Mouse (Mus musculus): ENCODE results near the gene Nat8f5. TPM values are rescaled to one million over a fixed set of nuclear protein-coding genes. Genes with fewer than 3 reads are reported as not detected.
"Not testable (repeated sequence)": the region's sequence is repeated elsewhere in the genome, so short reads cannot be mapped to it uniquely, and the experiment has no call there.

Gene Nat8f5
- polyA plus RNA-seq, 1 experiment from 2014 or later: not detected

DNA sequence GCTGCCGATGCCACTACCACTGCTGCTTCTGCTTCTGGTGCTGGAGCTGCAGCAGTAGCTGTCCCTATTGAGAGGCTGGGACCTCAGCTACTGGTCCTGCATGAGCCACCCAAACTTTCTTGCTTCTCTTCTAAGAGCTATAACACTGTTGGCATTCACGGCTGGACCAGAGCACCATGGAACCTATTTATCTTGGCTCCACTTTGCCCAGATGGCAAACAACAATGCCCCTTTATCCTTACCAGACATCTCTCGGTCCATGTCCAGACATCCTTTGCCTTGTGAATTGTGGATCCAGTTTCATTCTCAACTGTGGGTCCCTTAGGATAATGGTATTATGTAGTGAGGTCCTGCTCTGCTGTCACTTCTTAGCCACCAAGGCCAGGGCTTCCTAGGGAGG, 40.5 kb upstream of the Nat8f5 start:
- Histone ChIP-seq H3K36me3 (ENCODE audit: control insufficient read depth, insufficient read depth, low read length) (no peaks in the 10 kb centered on the region), H3K27ac (ENCODE audit: low read length) (no peak overlapping the region), H3K4me3 (replicated peaks; ENCODE audit: low read length) (no peak overlapping the region), H3K27me3 (ENCODE audit: control insufficient read depth, insufficient read depth, low read length) (no peaks in the 10 kb centered on the region), H3K4me1 (ENCODE audit: control insufficient read depth, insufficient read depth, low read length) (no peaks in the 10 kb centered on the region), H3K4me2 (ENCODE audit: low read depth, low read length) (no peak overlapping the region), H3K9me3 (replicated peaks; ENCODE audit: control insufficient read depth, low read length) (no peaks in the 10 kb centered on the region), H3K9ac (ENCODE audit: low read length) (no peak overlapping the region)
- WGBS: 77% methylated on average over 3 of the region's 3 CpGs
- no peak for ATAC-seq (ENCODE audit: insufficient read depth, low FRiP score)

DNA sequence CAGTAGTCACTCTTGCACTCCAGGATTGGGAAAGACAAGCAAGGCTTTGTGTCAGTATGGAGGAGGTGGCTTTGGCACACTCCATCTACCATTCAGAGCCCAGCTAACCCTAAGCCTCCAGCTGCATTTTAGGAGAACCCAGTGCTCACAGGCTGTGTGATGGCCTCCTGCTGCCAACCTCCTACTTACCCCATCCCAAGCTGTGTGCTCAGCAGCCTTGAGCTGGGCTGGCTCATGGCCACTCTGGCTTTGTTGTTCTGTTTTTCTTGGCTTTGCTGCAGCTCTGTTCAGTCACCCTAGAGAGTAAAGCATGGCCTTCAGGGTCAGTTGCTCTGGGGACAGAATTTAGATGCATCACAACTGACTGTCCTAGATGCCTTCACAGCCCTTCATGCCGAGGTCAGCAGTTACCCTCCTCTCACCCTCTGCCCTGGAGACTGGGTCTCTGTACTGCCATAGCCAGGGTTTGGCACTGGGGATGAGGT, 35.5 kb upstream of the Nat8f5 start:
- H3K36me3 ChIP-seq (ENCODE audit: control insufficient read depth, insufficient read depth, low read length): no peaks in the 10 kb centered on the region
- H3K27me3 ChIP-seq (ENCODE audit: control insufficient read depth, insufficient read depth, low read length): no peaks in the 10 kb centered on the region
- no peak for ATAC-seq (ENCODE audit: insufficient read depth, low FRiP score)
- no peaks in the 10 kb centered on the region for H3K4me1 ChIP-seq (ENCODE audit: control insufficient read depth, insufficient read depth, low read length)
- 77% methylated on average over 1 of the region's 1 CpGs for WGBS
- no peaks in the 10 kb centered on the region for H3K9me3 ChIP-seq (replicated peaks; ENCODE audit: control insufficient read depth, low read length)
- H3K4me2 ChIP-seq (ENCODE audit: low read depth, low read length): no peak overlapping the region
- H3K4me3 ChIP-seq (replicated peaks; ENCODE audit: low read length): no peak overlapping the region
- H3K9ac ChIP-seq (ENCODE audit: low read length): no peak overlapping the region
- H3K27ac ChIP-seq (ENCODE audit: low read length): no peak overlapping the region

DNA sequence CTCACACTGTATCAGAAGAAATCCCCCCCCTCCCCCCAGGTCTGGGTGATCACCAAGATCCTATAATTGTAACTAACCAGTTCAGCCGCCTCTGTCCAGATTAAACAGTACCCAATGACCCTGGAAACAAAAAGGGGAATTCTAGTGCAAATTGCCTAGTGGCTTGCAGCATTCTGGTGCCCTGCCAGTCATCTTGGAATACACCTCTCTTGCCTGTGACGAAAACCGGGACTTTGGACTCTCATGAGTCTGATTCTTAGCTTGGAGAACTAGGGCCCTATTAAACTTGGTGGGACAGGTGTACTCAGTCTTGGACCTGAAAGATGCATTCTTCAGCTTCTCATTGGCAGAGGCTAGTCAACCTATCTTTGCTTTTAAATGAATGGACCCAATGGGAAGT, 32.7 kb upstream of the Nat8f5 start:
- Histone ChIP-seq H3K9me3 (replicated peaks; ENCODE audit: control insufficient read depth, low read length) (no peaks in the 10 kb centered on the region), H3K4me3 (replicated peaks; ENCODE audit: low read length) (no peak overlapping the region), H3K27me3 (ENCODE audit: control insufficient read depth, insufficient read depth, low read length) (no peaks in the 10 kb centered on the region), H3K9ac (ENCODE audit: low read length) (no peak overlapping the region), H3K36me3 (ENCODE audit: control insufficient read depth, insufficient read depth, low read length) (no peaks in the 10 kb centered on the region), H3K4me1 (ENCODE audit: control insufficient read depth, insufficient read depth, low read length) (no peaks in the 10 kb centered on the region), H3K4me2 (ENCODE audit: low read depth, low read length) (no peak overlapping the region), H3K27ac (ENCODE audit: low read length) (no peak overlapping the region)
- no peak for ATAC-seq (ENCODE audit: insufficient read depth, low FRiP score)
- WGBS: 70% methylated on average over 3 of the region's 3 CpGs

- no peak overlapping the region for H3K4me2 ChIP-seq (ENCODE audit: low read depth, low read length)
- no peak for ATAC-seq (ENCODE audit: insufficient read depth, low FRiP score)
- no peak overlapping the region for H3K9ac ChIP-seq (ENCODE audit: low read length)
- 82% methylated on average over 7 of the region's 7 CpGs for WGBS
- H3K27ac ChIP-seq (ENCODE audit: low read length): no peak overlapping the region
- H3K27me3 ChIP-seq (ENCODE audit: control insufficient read depth, insufficient read depth, low read length): no peaks in the 10 kb centered on the region
- no peak overlapping the region for H3K4me3 ChIP-seq (replicated peaks; ENCODE audit: low read length)
- no peaks in the 10 kb centered on the region for H3K36me3 ChIP-seq (ENCODE audit: control insufficient read depth, insufficient read depth, low read length)
- no peaks in the 10 kb centered on the region for H3K9me3 ChIP-seq (replicated peaks; ENCODE audit: control insufficient read depth, low read length)
- H3K4me1 ChIP-seq (ENCODE audit: control insufficient read depth, insufficient read depth, low read length): no peaks in the 10 kb centered on the region
Observed at GRCm38 (mm10) chr6:85851062-85851773, 30.4 kb upstream of the Nat8f5 start.

GRCm38 (mm10) chr6:85849240-85849639, 28.5 kb upstream of the Nat8f5 start:
- no peaks in the 10 kb centered on the region for H3K4me1 ChIP-seq (ENCODE audit: control insufficient read depth, insufficient read depth, low read length)
- no peak for ATAC-seq (ENCODE audit: insufficient read depth, low FRiP score)
- WGBS: 32% methylated on average over 2 of the region's 2 CpGs
- H3K27ac ChIP-seq (ENCODE audit: low read length): no peak overlapping the region
- no peak overlapping the region for H3K9ac ChIP-seq (ENCODE audit: low read length)
- no peak overlapping the region for H3K4me2 ChIP-seq (ENCODE audit: low read depth, low read length)
- H3K27me3 ChIP-seq (ENCODE audit: control insufficient read depth, insufficient read depth, low read length): no peaks in the 10 kb centered on the region
- H3K36me3 ChIP-seq (ENCODE audit: control insufficient read depth, insufficient read depth, low read length): no peaks in the 10 kb centered on the region
- H3K4me3 ChIP-seq (replicated peaks; ENCODE audit: low read length): no peak overlapping the region
- H3K9me3 ChIP-seq (replicated peaks; ENCODE audit: control insufficient read depth, low read length): no peaks in the 10 kb centered on the region

- no peaks in the 10 kb centered on the region for H3K9me3 ChIP-seq (replicated peaks; ENCODE audit: control insufficient read depth, low read length)
- ATAC-seq (ENCODE audit: insufficient read depth, low FRiP score): no peak
- no peak overlapping the region for H3K9ac ChIP-seq (ENCODE audit: low read length)
- no peak overlapping the region for H3K4me2 ChIP-seq (ENCODE audit: low read depth, low read length)
- no peaks in the 10 kb centered on the region for H3K36me3 ChIP-seq (ENCODE audit: control insufficient read depth, insufficient read depth, low read length)
- no peaks in the 10 kb centered on the region for H3K4me1 ChIP-seq (ENCODE audit: control insufficient read depth, insufficient read depth, low read length)
- H3K27ac ChIP-seq (ENCODE audit: low read length): no peak overlapping the region
- 88% methylated on average over 4 of the region's 4 CpGs for WGBS
- no peaks in the 10 kb centered on the region for H3K27me3 ChIP-seq (ENCODE audit: control insufficient read depth, insufficient read depth, low read length)
- no peak overlapping the region for H3K4me3 ChIP-seq (replicated peaks; ENCODE audit: low read length)
Observed at GRCm38 (mm10) chr6:85848140-85848539, 27.4 kb upstream of the Nat8f5 start.

- WGBS: 26% methylated on average over 1 of the region's 1 CpGs
- Histone ChIP-seq H3K36me3 (ENCODE audit: control insufficient read depth, insufficient read depth, low read length) (no peaks in the 10 kb centered on the region), H3K27ac (ENCODE audit: low read length) (no peak overlapping the region), H3K9me3 (replicated peaks; ENCODE audit: control insufficient read depth, low read length) (no peaks in the 10 kb centered on the region), H3K27me3 (ENCODE audit: control insufficient read depth, insufficient read depth, low read length) (no peaks in the 10 kb centered on the region), H3K4me3 (replicated peaks; ENCODE audit: low read length) (no peak overlapping the region), H3K4me2 (ENCODE audit: low read depth, low read length) (no peak overlapping the region), H3K4me1 (ENCODE audit: control insufficient read depth, insufficient read depth, low read length) (no peaks in the 10 kb centered on the region), H3K9ac (ENCODE audit: low read length) (no peak overlapping the region)
- no peak for ATAC-seq (ENCODE audit: insufficient read depth, low FRiP score)
Observed at GRCm38 (mm10) chr6:85846921-85847320, 26.1 kb upstream of the Nat8f5 start.

DNA sequence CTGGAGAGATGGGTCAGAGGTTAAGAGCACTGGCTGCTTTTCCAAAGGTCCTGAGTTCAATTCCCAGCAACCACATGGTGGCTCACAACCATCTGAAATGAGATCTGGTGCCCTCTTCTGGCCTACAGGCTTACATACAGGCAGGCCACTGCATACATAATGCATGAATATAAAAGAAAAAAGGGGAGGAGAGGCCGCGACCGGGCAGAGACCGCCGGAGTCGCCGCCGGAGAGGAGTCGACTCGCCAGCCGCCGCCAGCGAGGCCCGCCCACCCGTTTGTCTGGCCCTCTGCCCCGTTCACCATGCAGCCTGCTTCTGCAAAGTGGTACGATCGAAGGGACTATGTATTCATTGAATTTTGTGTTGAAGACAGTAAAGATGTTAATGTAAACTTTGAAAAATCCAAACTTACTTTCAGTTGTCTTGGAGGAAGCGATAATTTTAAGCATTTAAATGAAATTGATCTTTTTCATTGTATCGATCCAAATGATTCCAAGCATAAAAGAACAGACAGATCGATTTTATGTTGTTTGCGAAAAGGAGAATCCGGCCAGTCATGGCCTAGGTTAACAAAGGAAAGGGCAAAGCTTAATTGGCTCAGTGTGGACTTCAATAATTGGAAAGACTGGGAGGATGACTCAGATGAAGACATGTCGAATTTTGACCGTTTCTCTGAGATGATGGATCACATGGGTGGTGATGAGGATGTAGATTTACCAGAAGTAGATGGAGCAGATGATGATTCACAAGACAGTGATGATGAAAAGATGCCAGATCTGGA, 23.1 kb upstream of the Nat8f5 start:
- not testable (repeated sequence) for H3K9ac ChIP-seq (ENCODE audit: low read length); H3K4me2 ChIP-seq (ENCODE audit: low read depth, low read length); H3K4me3 ChIP-seq (replicated peaks; ENCODE audit: low read length); H3K4me1 ChIP-seq (ENCODE audit: control insufficient read depth, insufficient read depth, low read length); ATAC-seq (ENCODE audit: insufficient read depth, low FRiP score); H3K9me3 ChIP-seq (replicated peaks; ENCODE audit: control insufficient read depth, low read length); H3K36me3 ChIP-seq (ENCODE audit: control insufficient read depth, insufficient read depth, low read length); H3K27me3 ChIP-seq (ENCODE audit: control insufficient read depth, insufficient read depth, low read length); H3K27ac ChIP-seq (ENCODE audit: low read length)
- WGBS: 68% methylated on average over 25 of the region's 25 CpGs

DNA sequence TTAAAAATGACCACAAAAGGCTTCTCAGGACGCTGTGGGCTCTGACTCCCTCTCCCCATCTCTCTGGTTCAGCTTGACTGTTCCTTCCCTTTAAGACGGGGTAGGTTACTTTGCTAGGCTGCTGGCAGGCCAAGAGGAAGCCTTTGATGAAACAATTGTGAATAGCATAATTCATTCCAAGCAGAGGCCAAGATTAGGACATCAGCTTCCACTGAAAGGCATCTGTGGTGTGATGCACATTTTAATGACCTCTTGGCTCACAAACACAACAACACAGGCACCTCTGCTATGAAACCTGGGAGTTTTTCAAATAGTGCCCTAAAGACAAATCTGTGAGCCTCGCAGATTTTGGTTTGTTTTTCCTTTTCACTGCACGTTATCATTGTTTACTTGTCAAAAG, 19.2 kb upstream of the Nat8f5 start:
- ATAC-seq (ENCODE audit: insufficient read depth, low FRiP score): no peak
- H3K4me3 ChIP-seq (replicated peaks; ENCODE audit: low read length): no peak overlapping the region
- no peaks in the 10 kb centered on the region for H3K4me1 ChIP-seq (ENCODE audit: control insufficient read depth, insufficient read depth, low read length)
- no peaks in the 10 kb centered on the region for H3K9me3 ChIP-seq (replicated peaks; ENCODE audit: control insufficient read depth, low read length)
- no peak overlapping the region for H3K27ac ChIP-seq (ENCODE audit: low read length)
- 46% methylated on average over 4 of the region's 4 CpGs for WGBS
- H3K36me3 ChIP-seq (ENCODE audit: control insufficient read depth, insufficient read depth, low read length): no peaks in the 10 kb centered on the region
- no peaks in the 10 kb centered on the region for H3K27me3 ChIP-seq (ENCODE audit: control insufficient read depth, insufficient read depth, low read length)
- H3K9ac ChIP-seq (ENCODE audit: low read length): no peak overlapping the region
- H3K4me2 ChIP-seq (ENCODE audit: low read depth, low read length): no peak overlapping the region
